Mouse (Mus musculus) megakaryocyte progenitor cell, adult 5-6 weeks (primary cell): ENCODE data around the gene Syt7. TPM values are rescaled to one million over a fixed set of nuclear protein-coding genes. Genes with fewer than 3 reads are reported as not detected.

Experiments used
- ATAC-seq: replicated peaks from 2 replicates; pipeline ENCODE4 v1.8.0; 2016; ENCODE audit warnings: mild to moderate bottlenecking, moderate TSS enrichment, inconsistent platforms; ENCODE audit not compliant: poor library complexity
- total RNA-seq, 2 experiments: library from RNA; stranded (forward) in 1 of 2; stranded (reverse) in 1 of 2; fragments of 157-497, 149-512 nt in 1 of 2; fragments of 200-1000 nt in 1 of 2; gene quantifications; 2 replicates each; pipeline versions ENCODE4 v1.2.3 to v1.2.4; 2015 to 2017

The Syt7 gene
- total RNA-seq, 2 experiments from 2014 or later = not detected

GRCm38 (mm10) chr19:10455437-10455806 is 66.5 kb downstream of the Syt7 start:
- no peak for ATAC-seq

- peak; percentile 61 for ATAC-seq
Measured at GRCm38 (mm10) chr19:10456752-10457483, 68.0 kb downstream of the Syt7 start, which contains the start of gene Lrrc10b. Lrrc10b (minus strand) TSS chr19:10457473.

GRCm38 (mm10) chr19:10457484-10457800 is 68.6 kb downstream of the Syt7 start:
- peak; percentile 38; the same call in 1 of the 2 replicates for ATAC-seq

GRCm38 (mm10) chr19:10458096-10458495 is 69.2 kb downstream of the Syt7 start:
- peak; percentile 24 for ATAC-seq

GRCm38 (mm10) chr19:10459907-10460306 is 71.0 kb downstream of the Syt7 start:
- no peak for ATAC-seq

GRCm38 (mm10) chr19:10461584-10461983 is 72.7 kb downstream of the Syt7 start:
- no peak for ATAC-seq

GRCm38 (mm10) chr19:10464427-10464826 is 75.5 kb downstream of the Syt7 start:
- ATAC-seq = no peak

GRCm38 (mm10) chr19:10469171-10469658 is 80.3 kb downstream of the Syt7 start:
- no peak for ATAC-seq

GRCm38 (mm10) chr19:10472958-10473357 is 84.1 kb downstream of the Syt7 start:
- ATAC-seq = no peak

- ATAC-seq = no peak
Measured at GRCm38 (mm10) chr19:10473779-10474178, 84.9 kb downstream of the Syt7 start.

- no peak for ATAC-seq
Measured at GRCm38 (mm10) chr19:10479541-10479940, 90.7 kb downstream of the Syt7 start.

- no peak for ATAC-seq
Measured at GRCm38 (mm10) chr19:10482703-10483102, 93.8 kb downstream of the Syt7 start, which contains the start of gene Ppp1r32. Ppp1r32 (minus strand) TSS chr19:10482928.

GRCm38 (mm10) chr19:10486264-10486738 is 97.4 kb downstream of the Syt7 start:
- peak; percentile 96 for ATAC-seq

- no peak for ATAC-seq
Measured at GRCm38 (mm10) chr19:10495670-10496069, 106.8 kb downstream of the Syt7 start.

- ATAC-seq = no peak
Measured at GRCm38 (mm10) chr19:10496976-10497375, 108.1 kb downstream of the Syt7 start.

GRCm38 (mm10) chr19:10497512-10498160 is 108.7 kb downstream of the Syt7 start:
- ATAC-seq = peak; percentile 80

GRCm38 (mm10) chr19:10500581-10500980 is 111.7 kb downstream of the Syt7 start:
- no peak for ATAC-seq

- peak; percentile 85 for ATAC-seq
Measured at GRCm38 (mm10) chr19:10502571-10502970, 113.7 kb downstream of the Syt7 start.
